Mouse (Mus musculus) C2C12 (cell line): Measurements from ENCODE around the gene Col2a1.

Experiments used
- CEBPB ChIP-seq: IDR thresholded peaks from one replicate; pipeline ENCODE4 v1.6.1; 2011; ENCODE audit warnings: low read depth, mild to moderate bottlenecking, control low read depth, moderate library complexity
- CTCF ChIP-seq: IDR thresholded peaks from one replicate; pipeline ENCODE4 v1.5.1; 2011; ENCODE audit not compliant: control insufficient read depth, insufficient read depth, insufficient read length
- MAX ChIP-seq: IDR thresholded peaks from one replicate; pipeline ENCODE4 v1.6.1; 2011; ENCODE audit warnings: mild to moderate bottlenecking, control low read depth
- MYOD1 ChIP-seq: IDR thresholded peaks from one replicate; pipeline ENCODE4 v1.6.1; 2011; ENCODE audit warnings: low read depth; ENCODE audit not compliant: control insufficient read depth, insufficient read length
- MYOG ChIP-seq: IDR thresholded peaks from one replicate; pipeline ENCODE4 v1.6.1; 2011; ENCODE audit not compliant: control insufficient read depth, insufficient read length; ENCODE audit errors: extremely low read depth
- USF1 ChIP-seq: IDR thresholded peaks from one replicate; pipeline ENCODE4 v1.6.1; 2011; ENCODE audit warnings: low read depth, mild to moderate bottlenecking, control low read depth, moderate library complexity

DNA sequence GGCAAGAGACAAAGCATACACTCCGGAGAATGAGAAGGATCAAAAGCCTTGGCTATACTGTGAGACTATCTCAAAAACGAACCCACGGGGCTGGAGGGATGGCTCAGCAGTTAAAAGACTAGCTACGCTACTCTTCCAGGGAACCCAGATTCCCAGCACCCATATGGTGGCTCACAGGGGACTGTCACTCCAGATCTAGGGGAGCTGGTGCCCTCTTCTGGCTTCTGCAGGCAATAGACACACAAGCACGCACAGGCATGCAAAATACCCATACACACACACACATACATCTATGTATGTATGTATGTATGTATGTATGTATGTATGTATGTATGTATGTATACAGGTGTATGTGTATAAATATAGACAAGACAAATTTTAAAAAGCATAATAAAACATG lies 32.1 kb upstream of the Col2a1 start:
- TF ChIP-seq CTCF (no peak), MYOD1 (no peak), MYOG (no peak), CEBPB (no peak), MAX (no peak), USF1 (no peak)
